Mouse (Mus musculus): ENCODE data around the gene Ift80. TPM values are rescaled to one million over a fixed set of nuclear protein-coding genes. Genes with fewer than 3 reads are reported as not detected.

The Ift80 gene
- polyA plus RNA-seq, 1 experiment from 2014 or later = 18.7 TPM

GRCm38 (mm10) chr3:68975533-68976490, 28.6 kb downstream of the Ift80 start:
- 53% methylated on average over 9 of the region's 9 CpGs for WGBS

GRCm38 (mm10) chr3:68974639-68975532, 29.5 kb downstream of the Ift80 start:
- 88% methylated on average over 8 of the region's 8 CpGs for WGBS
- Histone ChIP-seq H3K4me3 (replicated peaks) (no peak overlapping the region), H3K27me3 (no peaks in the 10 kb centered on the region), H3K36me3 (replicated peaks) (0 out of 2 replicates have a peak, but pooled peaks cover 5% of the 10 kb centered on the region), H3K27ac (no peak overlapping the region), H3K4me2 (no peak overlapping the region), H3K4me1 (no peaks in the 10 kb centered on the region), H3K9ac (no peak overlapping the region), H3K9me3 (no peaks in the 10 kb centered on the region)
- ATAC-seq (ENCODE audit: low FRiP score) = no peak

More at GRCm38 (mm10) chr3:68975533-68976490, 28.6 kb downstream of the Ift80 start:
- Histone ChIP-seq H3K27me3 (no peaks in the 10 kb centered on the region), H3K9ac (no peak overlapping the region), H3K36me3 (replicated peaks) (0 out of 2 replicates have a peak, but pooled peaks cover 5% of the 10 kb centered on the region), H3K27ac (no peak overlapping the region), H3K4me1 (no peaks in the 10 kb centered on the region), H3K9me3 (no peaks in the 10 kb centered on the region), H3K4me2 (no peak overlapping the region), H3K4me3 (replicated peaks) (no peak overlapping the region)
- ATAC-seq (ENCODE audit: low FRiP score) = no peak

- H3K9me3 ChIP-seq = no peaks in the 10 kb centered on the region
- no peak overlapping the region for H3K27ac ChIP-seq
- H3K9ac ChIP-seq = no peak overlapping the region
- WGBS = 82% methylated on average over 1 of the region's 1 CpGs
- H3K27me3 ChIP-seq = no peaks in the 10 kb centered on the region
- no peak for ATAC-seq (ENCODE audit: low FRiP score)
- no peaks in the 10 kb centered on the region for H3K4me1 ChIP-seq
- 0 out of 2 replicates have a peak, but pooled peaks cover 5% of the 10 kb centered on the region for H3K36me3 ChIP-seq (replicated peaks)
- H3K4me3 ChIP-seq (replicated peaks) = no peak overlapping the region
- H3K4me2 ChIP-seq = no peak overlapping the region
Observed at GRCm38 (mm10) chr3:68973574-68973973, 30.8 kb downstream of the Ift80 start.

- Histone ChIP-seq H3K4me2 (no peak overlapping the region), H3K9ac (no peak overlapping the region), H3K27me3 (no peaks in the 10 kb centered on the region), H3K9me3 (no peaks in the 10 kb centered on the region), H3K27ac (no peak overlapping the region), H3K4me3 (replicated peaks) (no peak overlapping the region), H3K4me1 (no peaks in the 10 kb centered on the region), H3K36me3 (replicated peaks) (peaks cover 37% of the 10 kb centered on the region)
- ATAC-seq (ENCODE audit: low FRiP score) = no peak
- 92% methylated on average over 3 of the region's 3 CpGs for whole genome bisulfite sequencing
Observed at GRCm38 (mm10) chr3:68969091-68969590, 35.2 kb downstream of the Ift80 start.

- ATAC-seq (ENCODE audit: low FRiP score) = no peak
- H3K27ac ChIP-seq = no peak overlapping the region
- H3K9ac ChIP-seq = no peak overlapping the region
- WGBS = 81% methylated on average over 6 of the region's 6 CpGs
- no peak overlapping the region for H3K4me3 ChIP-seq (replicated peaks)
- no peaks in the 10 kb centered on the region for H3K9me3 ChIP-seq
- no peak overlapping the region for H3K4me2 ChIP-seq
- H3K36me3 ChIP-seq (replicated peaks) = peaks cover 41% of the 10 kb centered on the region
- no peaks in the 10 kb centered on the region for H3K4me1 ChIP-seq
- no peaks in the 10 kb centered on the region for H3K27me3 ChIP-seq
Observed at GRCm38 (mm10) chr3:68967404-68967803, 37.0 kb downstream of the Ift80 start.

- Histone ChIP-seq H3K4me1 (no peaks in the 10 kb centered on the region), H3K9ac (no peak overlapping the region), H3K27ac (no peak overlapping the region), H3K9me3 (no peaks in the 10 kb centered on the region), H3K36me3 (replicated peaks) (peaks cover 37% of the 10 kb centered on the region), H3K27me3 (no peaks in the 10 kb centered on the region), H3K4me3 (replicated peaks) (no peak overlapping the region), H3K4me2 (no peak overlapping the region)
- 94% methylated on average over 6 of the region's 6 CpGs for WGBS
- no peak for ATAC-seq (ENCODE audit: low FRiP score)
Observed at GRCm38 (mm10) chr3:68966527-68967285, 37.7 kb downstream of the Ift80 start.

GRCm38 (mm10) chr3:68964682-68965081, 39.7 kb downstream of the Ift80 start:
- H3K36me3 ChIP-seq (replicated peaks) = peaks cover 42% of the 10 kb centered on the region

GRCm38 (mm10) chr3:68957413-68957812, 47.0 kb downstream of the Ift80 start:
- WGBS = 80% methylated on average over 3 of the region's 3 CpGs
- peaks cover 4% of the 10 kb centered on the region for H3K36me3 ChIP-seq (replicated peaks)
- H3K27me3 ChIP-seq = no peaks in the 10 kb centered on the region
- H3K27ac ChIP-seq = no peak overlapping the region
- H3K9ac ChIP-seq = no peak overlapping the region
- no peak for ATAC-seq (ENCODE audit: low FRiP score)
- no peak overlapping the region for H3K4me3 ChIP-seq (replicated peaks)
- no peaks in the 10 kb centered on the region for H3K4me1 ChIP-seq
- H3K9me3 ChIP-seq = no peaks in the 10 kb centered on the region
- H3K4me2 ChIP-seq = no peak overlapping the region

More at GRCm38 (mm10) chr3:68964682-68965081, 39.7 kb downstream of the Ift80 start:
- no peaks in the 10 kb centered on the region for H3K4me1 ChIP-seq
- H3K27ac ChIP-seq = no peak overlapping the region
- H3K9ac ChIP-seq = no peak overlapping the region
- ATAC-seq (ENCODE audit: low FRiP score) = no peak
- H3K4me3 ChIP-seq (replicated peaks) = no peak overlapping the region
- H3K4me2 ChIP-seq = no peak overlapping the region
- no peaks in the 10 kb centered on the region for H3K9me3 ChIP-seq
- no peaks in the 10 kb centered on the region for H3K27me3 ChIP-seq

GRCm38 (mm10) chr3:68956454-68956853, 47.9 kb downstream of the Ift80 start:
- Histone ChIP-seq H3K4me1 (no peaks in the 10 kb centered on the region), H3K36me3 (replicated peaks) (peaks cover 4% of the 10 kb centered on the region), H3K4me3 (replicated peaks) (no peak overlapping the region), H3K4me2 (no peak overlapping the region), H3K9ac (no peak overlapping the region), H3K9me3 (no peaks in the 10 kb centered on the region), H3K27ac (no peak overlapping the region), H3K27me3 (no peaks in the 10 kb centered on the region)
- ATAC-seq (ENCODE audit: low FRiP score) = no peak
- WGBS = 39% methylated on average over 4 of the region's 4 CpGs

GRCm38 (mm10) chr3:68954487-68954886, 49.9 kb downstream of the Ift80 start:
- 68% methylated on average over 6 of the region's 6 CpGs for WGBS
- ATAC-seq (ENCODE audit: low FRiP score) = no peak
- no peak overlapping the region for H3K9ac ChIP-seq

GRCm38 (mm10) chr3:68952707-68953106, 51.7 kb downstream of the Ift80 start:
- Histone ChIP-seq H3K9ac (no peak overlapping the region), H3K4me3 (replicated peaks) (no peak overlapping the region), H3K27ac (no peak overlapping the region), H3K27me3 (no peaks in the 10 kb centered on the region), H3K36me3 (replicated peaks) (no peaks in the 10 kb centered on the region; the same call in 1 of the 2 replicates), H3K4me1 (no peaks in the 10 kb centered on the region), H3K9me3 (no peaks in the 10 kb centered on the region), H3K4me2 (no peak overlapping the region)
- WGBS = 93% methylated on average over 5 of the region's 5 CpGs
- ATAC-seq (ENCODE audit: low FRiP score) = no peak

More at GRCm38 (mm10) chr3:68954487-68954886, 49.9 kb downstream of the Ift80 start:
- Histone ChIP-seq H3K4me1 (no peaks in the 10 kb centered on the region), H3K27ac (no peak overlapping the region), H3K27me3 (no peaks in the 10 kb centered on the region), H3K9me3 (no peaks in the 10 kb centered on the region), H3K4me2 (no peak overlapping the region), H3K36me3 (replicated peaks) (no peaks in the 10 kb centered on the region; the same call in 1 of the 2 replicates), H3K4me3 (replicated peaks) (no peak overlapping the region)
